In the genomic region with DNA sequence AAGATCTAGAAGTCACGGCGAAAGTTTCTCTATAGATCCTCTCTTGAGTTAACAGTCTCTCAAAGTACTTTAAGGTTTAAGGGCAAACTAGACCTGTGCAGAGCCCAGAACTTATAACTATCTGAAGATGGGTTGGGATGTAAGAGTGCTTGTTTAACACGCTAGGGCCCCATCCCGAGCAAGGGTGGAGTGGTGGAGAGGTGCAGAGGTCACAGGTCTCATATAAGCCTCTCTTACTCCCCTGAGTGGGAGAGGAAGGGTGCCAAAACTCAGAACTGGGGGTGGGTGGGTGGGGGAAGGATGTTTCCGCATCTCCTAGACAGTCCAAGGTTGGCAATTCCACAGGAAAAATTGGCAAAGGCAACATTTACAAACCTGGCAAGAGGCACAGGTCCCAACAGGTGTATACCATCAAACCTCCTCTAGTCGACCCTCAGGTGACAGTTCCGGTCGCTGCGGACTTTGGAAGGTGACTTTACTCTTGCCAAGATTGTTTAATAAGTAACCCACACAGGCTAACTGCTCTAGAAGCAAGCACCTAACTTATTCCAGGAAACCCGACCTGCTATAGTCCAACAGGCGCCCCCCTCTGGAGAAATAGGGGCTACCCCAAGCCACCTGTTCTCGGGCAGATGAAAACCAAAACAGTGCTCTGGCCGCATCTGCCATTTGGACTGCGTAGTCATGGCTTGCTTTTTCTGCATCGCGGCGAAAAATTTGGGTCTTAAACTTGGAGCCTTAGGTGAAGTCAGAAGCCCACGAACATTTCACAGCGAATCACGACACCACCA, we compare ENCODE assay signal across 9 mouse cellular contexts. TPM values are rescaled to one million over a fixed set of nuclear protein-coding genes. Genes with fewer than 3 reads are reported as not detected.
DNase-seq lines count a peak whose midpoint lies in the region; ATAC-seq and TF ChIP-seq lines count a peak whose summit lies in the region.
"Had no signal": no experiment of that assay in that cellular context is flagged by ENCODE, and none has a peak within 500 bp of the region (broad histone marks: within the 10 kb centered on the region; RNA-seq: fewer than 3 reads in every experiment).

No protein-coding gene starts in this region.

- peak overlapping the region; percentile 89 for H3K4me3 ChIP-seq in E14TG2a.4 (replicated peaks; ENCODE audit: low read length)
- H3K4me3 ChIP-seq in forebrain, embryonic 16.5 days (replicated peaks; ENCODE audit: low read length): peak overlapping the region; percentile 55
- peak overlapping the region; percentile 64 for H3K4me3 ChIP-seq in lung, postnatal 0 days (ENCODE audit: low read depth, low read length)

- H3K4me2 ChIP-seq in forebrain, embryonic 16.5 days (ENCODE audit: low read length): peak overlapping the region; percentile 86
- H3K4me2 ChIP-seq in lung, postnatal 0 days (replicated peaks; ENCODE audit: low read depth, low read length): peak overlapping the region; percentile 85

- no peaks in the 10 kb centered on the region for H3K36me3 ChIP-seq in E14TG2a.4 (ENCODE audit: insufficient read depth, low read length)
- no peaks in the 10 kb centered on the region for H3K36me3 ChIP-seq in forebrain, embryonic 16.5 days (ENCODE audit: control insufficient read depth, insufficient read depth)
- H3K36me3 ChIP-seq in lung, postnatal 0 days (ENCODE audit: insufficient read depth, low read length): no peaks in the 10 kb centered on the region

- DNase-seq in adrenal gland, adult 2 months: peak; percentile 81
- peak; percentile 97 for DNase-seq in kidney, adult 9 months
- DNase-seq in lung, postnatal 0 days (ENCODE audit: low spot score): peak; percentile 83
- DNase-seq in retina, embryonic 14.5 days (ENCODE audit: low spot score): peak; percentile 47
- no peak for DNase-seq in c-Kit-positive CD71-positive TER-119-positive erythroid progenitor cells, embryonic 14.5 days (ENCODE audit: low spot score)
- no peak for DNase-seq in cerebellum, adult 11 months

- H3K27me3 ChIP-seq in E14TG2a.4 (ENCODE audit: insufficient read depth, low read length): peaks cover 15% of the 10 kb centered on the region
- H3K27me3 ChIP-seq in forebrain, embryonic 16.5 days (replicated peaks; ENCODE audit: control insufficient read depth, insufficient read depth, low read length): 0 out of 2 replicates have a peak, but pooled peaks cover 2% of the 10 kb centered on the region
- H3K27me3 ChIP-seq in lung, postnatal 0 days (replicated peaks; ENCODE audit: insufficient read depth, low read length): no peaks in the 10 kb centered on the region

- H3K27ac ChIP-seq in forebrain, embryonic 16.5 days (ENCODE audit: low read length): no peak overlapping the region
- peak overlapping the region; percentile 54 for H3K27ac ChIP-seq in lung, postnatal 0 days (ENCODE audit: low read length)

- no peak for TF ChIP-seq EP300 in lung, postnatal 0 days (IDR thresholded peaks at IDR 0.05)

- H3K9me3 ChIP-seq in E14TG2a.4 (ENCODE audit: low read length): no peaks in the 10 kb centered on the region
- H3K9me3 ChIP-seq in forebrain, embryonic 16.5 days (ENCODE audit: control insufficient read depth, low read length): no peaks in the 10 kb centered on the region
- H3K9me3 ChIP-seq in lung, postnatal 0 days (ENCODE audit: low read length): no peaks in the 10 kb centered on the region

- WGBS in forebrain, embryonic 16.5 days: 27% methylated on average over 20 of the region's 20 CpGs
- 16% methylated on average over 20 of the region's 20 CpGs for WGBS in lung, postnatal 0 days

- TF ChIP-seq CTCF in E14TG2a.4 (conservative IDR thresholded peaks at IDR 0.05; ENCODE audit: low read length): peak; percentile 55
- peak; percentile 61 for TF ChIP-seq CTCF in lung, postnatal 0 days (IDR thresholded peaks at IDR 0.05)

- ATAC-seq in forebrain, embryonic 16.5 days: no peak
- ATAC-seq in lung, postnatal 0 days: peak; percentile 68

- H3K9ac ChIP-seq in forebrain, embryonic 16.5 days (replicated peaks; ENCODE audit: low read depth, low read length): peak overlapping the region; percentile 60
- H3K9ac ChIP-seq in lung, postnatal 0 days (replicated peaks; ENCODE audit: low read depth): peak overlapping the region; percentile 41

- peaks cover 17% of the 10 kb centered on the region for H3K4me1 ChIP-seq in E14TG2a.4 (replicated peaks; ENCODE audit: low read depth, low read length)
- peaks cover 14% of the 10 kb centered on the region for H3K4me1 ChIP-seq in forebrain, embryonic 16.5 days (replicated peaks; ENCODE audit: control insufficient read depth, insufficient read depth, low read length)
- H3K4me1 ChIP-seq in lung, postnatal 0 days (ENCODE audit: insufficient read depth, low read depth, low read length): no peaks in the 10 kb centered on the region

RNA-seq across cellular contexts. Expression of a gene that starts 2.0 kb away (rescaled TPM):
- total RNA-seq in adrenal gland, adult 2 months (2021): 10 to 100 TPM; 23.7 to 35.2 TPM
- polyA plus RNA-seq in adrenal gland, adult 2 months (2012; rRNA removed): 7.7 and 7.9 TPM in 2 replicates
- polyA plus RNA-seq in forebrain, embryonic 16.5 days (2015; fragmentation: Nextera tagmentation; extraction: Ambion mirVana): 4.3 and 4.6 TPM in 2 replicates
- polyA plus RNA-seq in lung, postnatal 0 days (2015; fragmentation: Nextera tagmentation; extraction: Ambion mirVana): 14.7 and 14.8 TPM in 2 replicates

RNA-seq across cellular contexts. Expression of a gene that starts 3.5 kb away (rescaled TPM):
- not detected for total RNA-seq in adrenal gland, adult 2 months (2021)
- not detected in 2 replicates for polyA plus RNA-seq in adrenal gland, adult 2 months (2012; rRNA removed)
- 0.27 TPM in 1 of 2 replicates, not detected in the other for polyA plus RNA-seq in forebrain, embryonic 16.5 days (2015; fragmentation: Nextera tagmentation; extraction: Ambion mirVana)
- polyA plus RNA-seq in lung, postnatal 0 days (2015; fragmentation: Nextera tagmentation; extraction: Ambion mirVana): 0.16 and 0.18 TPM in 2 replicates
- total RNA-seq: layer of hippocampus, adult 18-20 months had no signal

Comparison
In these comparisons a context has a peak if more than half of its experiments do, and no peak if none do; other contexts are left out.
1. DNase-seq: peak in adrenal gland, adult 2 months (single experiment), kidney, adult 9 months (single experiment), lung, postnatal 0 days (single experiment) and retina, embryonic 14.5 days (single experiment); none in c-Kit-positive CD71-positive TER-119-positive erythroid progenitor cells, embryonic 14.5 days (single experiment) and cerebellum, adult 11 months (single experiment).
2. Peak in every context shown above with its lines, with median percentiles within 50 percentile points of each other: H3K4me3 ChIP-seq.